Mouse (Mus musculus) ES-E14 (cell line): ENCODE data around the gene Gemin7. TPM values are rescaled to one million over a fixed set of nuclear protein-coding genes. Genes with fewer than 3 reads are reported as not detected.

Experiments used
- DNase-seq: peaks from one replicate; pipeline ENCODE4 v3.0.0-alpha.2; 2013; ENCODE audit warnings: low read depth, low spot score
- H3K27ac ChIP-seq: 2 replicates; pipeline ENCODE4 v1.5.1; 2012; ENCODE audit warnings: low read depth, mild to moderate bottlenecking, low read length, moderate library complexity, mixed read lengths; ENCODE audit not compliant: poor library complexity, insufficient read depth, severe bottlenecking
- H3K36me3 ChIP-seq: 2 replicates; pipeline ENCODE4 v1.6.1; 2012; ENCODE audit warnings: mild to moderate bottlenecking, low read length, moderate library complexity, mixed read lengths; ENCODE audit not compliant: control insufficient read depth, poor library complexity, insufficient read depth, severe bottlenecking
- H3K4me1 ChIP-seq, 2 experiments: fragments of 150-350 bp in 1 of 2; sonication (generic) in 1 of 2; 2 replicates each; pipeline ENCODE4 v1.6.1; 2012; ENCODE audit warnings: low read length in 2 of 2, mild to moderate bottlenecking in 1 of 2, mixed read lengths in 1 of 2; ENCODE audit not compliant: control insufficient read depth in 2 of 2, insufficient read depth in 2 of 2, poor library complexity in 1 of 2
- H3K4me3 ChIP-seq, 2 experiments: fragments of 150-350 bp in 1 of 2; sonication (generic) in 1 of 2; 2 replicates each; pipeline ENCODE4 v1.5.1; 2012; ENCODE audit warnings: low read length in 2 of 2, low read depth in 1 of 2, mild to moderate bottlenecking in 1 of 2, mixed read lengths in 1 of 2; ENCODE audit not compliant: insufficient read depth in 1 of 2, poor library complexity in 1 of 2, severe bottlenecking in 1 of 2
- H3K9ac ChIP-seq: 2 replicates; pipeline ENCODE4 v1.6.1; 2012; ENCODE audit warnings: low read depth, mild to moderate bottlenecking, low read length, mixed read lengths; ENCODE audit not compliant: poor library complexity, insufficient read depth, severe bottlenecking
- H3K9me3 ChIP-seq: fragments of 150-350 bp; sonication (generic); 2 replicates; pipeline ENCODE4 v1.6.1; 2012; ENCODE audit warnings: low read depth, mild to moderate bottlenecking, low read length; ENCODE audit not compliant: control insufficient read depth, insufficient read depth
- CHD2 ChIP-seq: IDR thresholded peaks from 2 replicates; pipeline ENCODE4 v1.6.1; 2014; ENCODE audit warnings: mild to moderate bottlenecking, low read depth, low read length, inconsistent platforms
- HCFC1 ChIP-seq: IDR thresholded peaks from 2 replicates; pipeline ENCODE4 v1.6.1; 2012; ENCODE audit warnings: low read length, inconsistent platforms, borderline replicate concordance; ENCODE audit not compliant: insufficient read depth
- MAFK ChIP-seq: IDR thresholded peaks from 2 replicates; pipeline ENCODE4 v1.6.1; 2014; ENCODE audit warnings: mild to moderate bottlenecking, low read depth, low read length, inconsistent platforms; ENCODE audit not compliant: insufficient read depth
- ZC3H11A ChIP-seq: IDR thresholded peaks from 2 replicates; pipeline ENCODE4 v1.6.1; 2012; ENCODE audit warnings: low read depth, mild to moderate bottlenecking, inconsistent platforms, low read length, borderline replicate concordance
- ZNF384 ChIP-seq: IDR thresholded peaks from 2 replicates; pipeline ENCODE4 v1.6.1; 2012; ENCODE audit warnings: low read depth, low read length, inconsistent platforms
- in situ Hi-C, 2 experiments: fragments of 600-800 bp; cut with MboI; formaldehyde crosslinking; loops; one replicate each; pipeline ENCODE4 v1.15.1; 2025; ENCODE audit warnings: low sequenced_read_pairs in 2 of 2, inconsistent platforms in 1 of 2; ENCODE audit not compliant: unreplicated experiment in 2 of 2
- total RNA-seq: library from RNA; depleted of rRNA; stranded (reverse); fragments of 300-350 nt; gene quantifications from 2 replicates; pipeline ENCODE4 v1.2.3, GENCODE M21; 2012

The Gemin7 gene
- total RNA-seq, 1 experiment: 54.2 TPM

DNA sequence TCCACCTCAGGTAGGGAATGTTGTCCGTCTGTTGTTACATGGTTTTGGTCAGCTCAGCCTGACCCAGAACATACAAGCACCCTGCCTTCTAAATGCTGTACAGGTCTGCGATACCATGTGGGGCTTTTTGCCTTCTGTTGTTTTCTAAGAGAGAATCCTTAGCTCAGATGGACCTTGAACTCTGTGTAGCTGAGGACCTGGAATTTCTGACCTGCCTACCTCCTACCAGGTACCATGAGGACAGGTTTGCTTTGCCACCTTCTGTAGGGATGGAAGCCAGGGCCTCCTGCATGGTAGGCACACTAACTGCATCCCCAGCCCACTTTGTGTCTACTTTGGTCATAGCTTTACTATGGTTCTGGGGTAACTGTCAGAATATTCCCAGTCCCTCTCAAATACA lies 11.6 kb downstream of the Gemin7 start:
- H3K27ac ChIP-seq: no peak overlapping the region
- H3K9me3 ChIP-seq: no peaks in the 10 kb centered on the region
- peaks cover 0 to 15% of the 10 kb centered on the region in 2 experiments; a peak in 3 of 4 replicates for H3K4me1 ChIP-seq
- no peak for DNase-seq
- H3K4me3 ChIP-seq: no peak overlapping the region
- peaks cover 21% of the 10 kb centered on the region for H3K36me3 ChIP-seq
- in situ Hi-C loops: no loop called here
- no peak overlapping the region for H3K9ac ChIP-seq
- no peak for TF ChIP-seq MAFK
- no peak for TF ChIP-seq CHD2

DNA sequence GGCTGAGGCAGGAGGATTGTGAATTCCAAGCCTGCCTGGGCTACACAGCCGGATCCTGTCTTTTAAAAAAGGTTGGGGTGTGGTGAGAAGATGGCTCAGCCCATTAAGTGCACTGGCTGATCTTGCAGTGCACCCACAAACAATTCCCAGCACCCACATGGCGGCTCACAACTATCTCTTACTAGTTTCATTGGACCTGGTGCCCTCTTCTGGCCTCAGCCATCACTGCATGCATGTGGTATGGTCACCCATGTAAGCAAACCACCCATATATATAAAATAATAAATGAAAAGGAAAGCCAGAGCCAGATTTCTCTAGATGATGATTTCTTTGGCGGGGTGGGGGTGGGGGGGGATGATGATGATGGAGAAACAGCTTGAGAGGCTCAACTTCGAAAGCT lies 12.9 kb downstream of the Gemin7 start:
- Histone ChIP-seq H3K36me3 (peaks cover 15% of the 10 kb centered on the region), H3K27ac (no peak overlapping the region), H3K9ac (no peak overlapping the region), H3K9me3 (no peaks in the 10 kb centered on the region), H3K4me1 (peaks cover 0 to 9% of the 10 kb centered on the region in 2 experiments; a peak in 3 of 4 replicates), H3K4me3 (no peak overlapping the region)
- TF ChIP-seq CHD2: no peak
- no peak for DNase-seq
- in situ Hi-C loops: no loop called here

DNA sequence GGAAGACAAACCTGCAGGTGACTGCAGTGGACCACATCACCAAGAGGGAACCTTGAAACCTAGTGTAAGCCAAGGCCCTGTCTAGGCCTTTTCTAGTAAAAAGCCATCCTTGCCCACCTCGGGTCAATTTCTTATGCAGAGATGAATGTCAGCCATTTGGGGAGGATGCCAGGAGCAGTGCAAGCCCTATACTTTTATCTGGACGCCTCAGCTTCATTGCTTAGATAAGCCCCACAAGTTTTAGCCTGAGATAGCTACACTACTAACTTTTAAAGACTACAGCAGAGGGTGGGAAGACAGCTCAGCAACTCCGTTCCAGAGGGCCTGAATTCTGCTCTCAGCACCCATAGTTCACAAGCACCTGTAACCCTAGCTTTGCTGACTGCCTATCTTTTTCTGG lies 13.5 kb downstream of the Gemin7 start:
- Histone ChIP-seq H3K4me1 (peaks cover under 1 to 9% of the 10 kb centered on the region in 2 experiments; a peak in 2 of 4 replicates), H3K9me3 (no peaks in the 10 kb centered on the region), H3K27ac (no peak overlapping the region), H3K36me3 (peaks cover 15% of the 10 kb centered on the region), H3K9ac (no peak overlapping the region), H3K4me3 (no peak overlapping the region)
- no peak for TF ChIP-seq MAFK
- TF ChIP-seq ZC3H11A: no peak
- no peak for TF ChIP-seq ZNF384
- TF ChIP-seq CHD2: no peak
- no peak for TF ChIP-seq HCFC1
- no peak for DNase-seq
- in situ Hi-C loops: no loop called here

DNA sequence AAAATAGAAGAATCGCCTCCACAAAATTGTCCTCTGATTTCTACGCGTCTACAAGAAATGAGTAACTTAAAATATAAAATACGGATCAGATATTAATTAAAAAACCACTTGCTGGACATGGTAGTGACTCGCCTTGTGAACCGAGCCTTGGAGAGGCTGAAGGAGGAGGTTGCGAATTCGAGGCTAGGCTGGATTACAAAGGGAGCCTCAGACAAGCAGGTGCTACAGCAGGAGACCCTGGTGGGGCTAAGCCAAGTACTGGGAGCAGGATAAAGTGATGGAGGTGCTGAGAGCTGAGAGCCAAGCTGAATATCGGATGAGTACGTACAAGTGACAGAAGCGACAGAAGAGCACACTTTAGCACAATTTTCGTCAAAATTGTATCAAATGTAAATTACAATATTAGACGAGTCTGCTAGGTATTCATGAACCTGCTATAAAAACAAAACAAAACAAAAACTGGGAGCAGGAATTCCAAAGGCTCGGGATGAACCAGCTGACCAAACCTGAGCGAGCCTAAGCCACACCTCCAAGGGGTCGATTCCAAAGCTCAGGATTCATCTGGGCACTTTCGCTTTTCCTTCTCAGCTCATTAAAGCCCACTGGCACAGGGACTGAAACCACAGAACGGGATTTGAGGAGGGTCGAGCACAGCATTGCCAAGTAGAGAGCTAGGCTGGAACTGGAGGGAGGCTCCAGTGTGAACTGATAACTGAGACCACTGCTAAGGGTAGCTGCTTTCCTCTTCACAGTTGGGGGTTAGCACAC lies 14.6 kb downstream of the Gemin7 start, which contains the start of gene Ppp1r37:
Gene Ppp1r37 (minus strand): TSS at position 434 of the 768 bp plus-strand sequence.
- peaks cover 17% of the 10 kb centered on the region for H3K36me3 ChIP-seq

More for the DNA sequence above, 14.6 kb downstream of the Gemin7 start, which contains the start of gene Ppp1r37:
- in situ Hi-C loops: no loop called here
- TF ChIP-seq ZNF384: no peak
- no peak for TF ChIP-seq CHD2
- TF ChIP-seq HCFC1: no peak
- no peak for TF ChIP-seq ZC3H11A
- DNase-seq: no peak
- no peaks in the 10 kb centered on the region for H3K9me3 ChIP-seq
- peak within 1 kb of the TSS; percentile 81 to 92 for H3K4me3 ChIP-seq
- peak within 1 kb of the TSS; percentile 90 for H3K9ac ChIP-seq
- 0 out of 2 replicates have a peak within 1 kb of the TSS, but pooled peaks have one; percentile 41 for H3K27ac ChIP-seq
- peaks cover 2 to 7% of the 10 kb centered on the region in 2 experiments; a peak in 1 of 4 replicates for H3K4me1 ChIP-seq
